Mouse (Mus musculus) liver, embryonic 14.5 days (tissue): ENCODE results near the gene Ankrd49. TPM values are rescaled to one million over a fixed set of nuclear protein-coding genes. Genes with fewer than 3 reads are reported as not detected.

Experiments
- ATAC-seq: fragments of 200-750 bp; cut with Nextera tagmentation; 2 replicates; pipeline ENCODE4 v1.8.0; 2017; ENCODE audit warnings: moderate number of reproducible peaks, mild to moderate bottlenecking, moderate library complexity; ENCODE audit not compliant: insufficient read depth
- DNase-seq, 3 experiments: peaks; one replicate each; pipeline ENCODE4 v3.0.0-alpha.2; 2012 to 2013; ENCODE audit warnings: low read depth in 3 of 3, low spot score in 3 of 3
- H3K27ac ChIP-seq: fragments of 300-500 bp; sonication (generic); 2 replicates; pipeline ENCODE4 v1.5.1; 2014; ENCODE audit warnings: moderate library complexity, mild to moderate bottlenecking, control low read depth, inconsistent platforms
- H3K27me3 ChIP-seq: fragments of 300-500 bp; sonication (generic); 2 replicates; pipeline ENCODE4 v1.6.1; 2014; ENCODE audit warnings: mild to moderate bottlenecking, low read length, moderate library complexity; ENCODE audit not compliant: control insufficient read depth, insufficient read depth
- H3K36me3 ChIP-seq: fragments of 300-500 bp; sonication (generic); replicated peaks from 2 replicates; pipeline ENCODE4 v1.6.1; 2014; ENCODE audit warnings: low read depth; ENCODE audit not compliant: control insufficient read depth, insufficient read depth
- H3K4me1 ChIP-seq, 2 experiments: fragments of 200-500 bp in 1 of 2; fragments of 300-500 bp in 1 of 2; sonication (generic) in 1 of 2; replicated peaks; 2 replicates each; pipeline ENCODE4 v1.6.1; 2012 to 2014; ENCODE audit warnings: antibody characterized with exemption in 1 of 2, inconsistent platforms in 1 of 2, low read length in 1 of 2; ENCODE audit not compliant: control insufficient read depth in 2 of 2, insufficient read depth in 2 of 2
- H3K4me2 ChIP-seq: fragments of 300-500 bp; sonication (generic); 2 replicates; pipeline ENCODE4 v1.6.1; 2014; ENCODE audit warnings: low read depth, mild to moderate bottlenecking, control low read depth, moderate library complexity
- H3K4me3 ChIP-seq, 2 experiments: fragments of 200-500 bp in 1 of 2; fragments of 300-500 bp in 1 of 2; sonication (generic) in 1 of 2; 2 replicates each; pipeline ENCODE4 v1.5.1; 2012 to 2014; ENCODE audit warnings: low read depth in 2 of 2, low read length in 2 of 2, mild to moderate bottlenecking in 2 of 2, control low read depth in 1 of 2, inconsistent platforms in 1 of 2, moderate library complexity in 1 of 2; ENCODE audit not compliant: insufficient read depth in 1 of 2
- H3K9ac ChIP-seq: fragments of 300-500 bp; sonication (generic); replicated peaks from 2 replicates; pipeline ENCODE4 v1.6.1; 2014; ENCODE audit warnings: mild to moderate bottlenecking, control low read depth, moderate library complexity
- H3K9me3 ChIP-seq: fragments of 300-500 bp; sonication (generic); 2 replicates; pipeline ENCODE4 v1.6.1; 2016; ENCODE audit warnings: low read length, mixed read lengths; ENCODE audit not compliant: control insufficient read depth
- CTCF ChIP-seq: IDR thresholded peaks from 2 replicates; pipeline ENCODE4 v1.5.1; 2016; ENCODE audit warnings: antibody characterized with exemption, low read depth, control low read depth
- EP300 ChIP-seq: IDR thresholded peaks from 2 replicates; pipeline ENCODE4 v1.6.1; 2016; ENCODE audit warnings: antibody characterized with exemption, low read depth
- WGBS: fragments of 180-500 bp; shearing (Covaris S2); extraction: QIAGEN DNeasy Blood & Tissue Kit; methylation state at CpG from one replicate; pipeline ENCODE4 v1.1.7; 2014; ENCODE audit not compliant: insufficient replicate concordance; 5-methylcytosine and 5-hydroxymethylcytosine counted together
- polyA plus RNA-seq, 2 experiments: library from polyadenylated mRNA; depleted of rRNA in 1 of 2; stranded (reverse) in 1 of 2; unstranded in 1 of 2; fragments of >200 nt; fragmentation: Nextera tagmentation in 1 of 2; extraction: Ambion mirVana in 1 of 2; gene quantifications; 2 replicates each; pipeline versions ENCODE4 v1.2.1 to v1.2.3; 2012 to 2014

Gene Ankrd49
- polyA plus RNA-seq, 2 experiments = 13.6 to 28.4 TPM

DNA sequence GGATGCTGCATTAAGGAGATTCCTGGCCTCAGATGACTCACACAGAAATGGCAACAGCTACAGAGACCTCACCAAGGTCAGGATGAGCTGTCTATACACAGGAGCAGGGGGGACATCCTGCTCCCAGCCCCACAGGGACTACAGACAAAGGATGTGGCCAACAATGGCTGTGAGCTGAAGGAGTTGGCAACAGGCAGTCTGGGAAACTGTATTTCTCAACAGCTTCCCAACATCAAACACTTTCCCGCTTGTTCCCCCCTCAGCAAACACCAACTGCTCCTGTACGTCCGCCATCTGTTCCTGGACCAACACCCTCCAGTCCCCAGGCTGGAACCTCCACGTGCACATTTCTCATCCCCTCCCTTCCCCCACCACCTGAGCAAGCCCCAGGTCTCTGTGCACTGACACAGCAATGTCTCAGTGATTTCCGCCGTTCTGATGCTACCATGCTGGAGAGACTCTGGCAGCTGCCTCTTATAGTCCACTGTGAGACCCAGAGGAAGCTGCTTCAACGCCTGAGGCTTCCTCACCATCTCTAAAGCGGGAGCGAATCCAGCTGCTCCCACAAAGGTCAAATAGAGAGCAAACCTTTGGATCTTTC is 53.6 kb downstream of the Ankrd49 start:
- H3K9me3 ChIP-seq = no peaks in the 10 kb centered on the region
- TF ChIP-seq EP300 = no peak
- no peak for TF ChIP-seq CTCF
- no peaks in the 10 kb centered on the region for H3K36me3 ChIP-seq
- DNase-seq = no peak
- ATAC-seq = no peak
- no peak overlapping the region for H3K9ac ChIP-seq
- no peak overlapping the region for H3K4me2 ChIP-seq
- H3K4me1 ChIP-seq = no peaks in the 10 kb centered on the region; a peak in 1 of 4 replicates
- H3K27me3 ChIP-seq = no peaks in the 10 kb centered on the region
- H3K4me3 ChIP-seq = no peak overlapping the region
- 46% methylated on average over 9 of the region's 9 CpGs for WGBS
- no peak overlapping the region for H3K27ac ChIP-seq

Other genes with a start within 250 kb of the Ankrd49 start
- gene Amotl1, start 139.8 kb downstream of the Ankrd49 start, polyA plus RNA-seq (2012; rRNA removed) = 1.9 and 2.0 TPM in 2 replicates
- gene Amotl1, start 139.8 kb downstream of the Ankrd49 start, polyA plus RNA-seq (2014; fragmentation: Nextera tagmentation; extraction: Ambion mirVana) = 1.7 and 1.8 TPM in 2 replicates
- 0.04 and 0.08 TPM in 2 replicates for gene Piwil4, start 44.1 kb downstream of the Ankrd49 start, polyA plus RNA-seq (2012; rRNA removed)
- 0.13 TPM in 1 of 2 replicates, not detected in the other for gene Piwil4, start 44.1 kb downstream of the Ankrd49 start, polyA plus RNA-seq (2014; fragmentation: Nextera tagmentation; extraction: Ambion mirVana)
- 0.30 and 0.39 TPM in 2 replicates for gene Fut4, start 32.5 kb downstream of the Ankrd49 start, polyA plus RNA-seq (2012; rRNA removed)
- gene Fut4, start 32.5 kb downstream of the Ankrd49 start, polyA plus RNA-seq (2014; fragmentation: Nextera tagmentation; extraction: Ambion mirVana) = 0.37 and 0.66 TPM in 2 replicates
- gene 1700012B09Rik, start 13.8 kb downstream of the Ankrd49 start, polyA plus RNA-seq (2012; rRNA removed) = not detected in 2 replicates
- not detected in 2 replicates for gene 1700012B09Rik, start 13.8 kb downstream of the Ankrd49 start, polyA plus RNA-seq (2014; fragmentation: Nextera tagmentation; extraction: Ambion mirVana)
- 4.1 and 7.1 TPM in 2 replicates for gene Mre11a, start 202 bp downstream of the Ankrd49 start, polyA plus RNA-seq (2012; rRNA removed)
- 12.9 and 15.2 TPM in 2 replicates for gene Mre11a, start 202 bp downstream of the Ankrd49 start, polyA plus RNA-seq (2014; fragmentation: Nextera tagmentation; extraction: Ambion mirVana)
- not detected in 2 replicates for gene Gpr83, start 75.4 kb upstream of the Ankrd49 start, polyA plus RNA-seq (2012; rRNA removed)
- gene Gpr83, start 75.4 kb upstream of the Ankrd49 start, polyA plus RNA-seq (2014; fragmentation: Nextera tagmentation; extraction: Ambion mirVana) = not detected in 2 replicates
- not detected in 2 replicates for gene Izumo1r, start 119.1 kb upstream of the Ankrd49 start, polyA plus RNA-seq (2012; rRNA removed)
- not detected in 2 replicates for gene Izumo1r, start 119.1 kb upstream of the Ankrd49 start, polyA plus RNA-seq (2014; fragmentation: Nextera tagmentation; extraction: Ambion mirVana)